Mouse (Mus musculus) forebrain, embryonic 15.5 days (tissue): ENCODE results near the gene H1fnt. TPM values are rescaled to one million over a fixed set of nuclear protein-coding genes. Genes with fewer than 3 reads are reported as not detected.

Experiments used
- ATAC-seq: fragments of 200-750 bp; cut with Nextera tagmentation; replicated peaks from 2 replicates; pipeline ENCODE4 v1.8.0; 2017; ENCODE audit warnings: mild to moderate bottlenecking, moderate TSS enrichment, moderate library complexity
- H3K27ac ChIP-seq: fragments of 300-500 bp; sonication (generic); replicated peaks from 2 replicates; pipeline ENCODE4 v1.5.1; 2015; ENCODE audit warnings: mild to moderate bottlenecking, inconsistent platforms
- H3K27me3 ChIP-seq: fragments of 300-500 bp; sonication (generic); 2 replicates; pipeline ENCODE4 v1.6.1; 2015; ENCODE audit warnings: inconsistent platforms
- H3K36me3 ChIP-seq: fragments of 300-500 bp; sonication (generic); 2 replicates; pipeline ENCODE4 v1.6.1; 2015; ENCODE audit warnings: mild to moderate bottlenecking, inconsistent platforms
- H3K4me1 ChIP-seq: fragments of 300-500 bp; sonication (generic); 2 replicates; pipeline ENCODE4 v1.6.1; 2015; ENCODE audit warnings: inconsistent platforms
- H3K4me2 ChIP-seq: fragments of 300-500 bp; sonication (generic); replicated peaks from 2 replicates; pipeline ENCODE4 v1.6.1; 2015; ENCODE audit warnings: mild to moderate bottlenecking, inconsistent platforms
- H3K4me3 ChIP-seq: fragments of 300-500 bp; sonication (generic); 2 replicates; pipeline ENCODE4 v1.5.1; 2015; ENCODE audit warnings: mild to moderate bottlenecking, inconsistent platforms
- H3K9ac ChIP-seq: fragments of 300-500 bp; sonication (generic); replicated peaks from 2 replicates; pipeline ENCODE4 v1.6.1; 2015; ENCODE audit warnings: mild to moderate bottlenecking, inconsistent platforms
- H3K9me3 ChIP-seq: fragments of 300-500 bp; sonication (generic); 2 replicates; pipeline ENCODE4 v1.6.1; 2016; ENCODE audit warnings: inconsistent platforms
- WGBS: fragments of 180-500 bp; shearing (Covaris S2); methylation state at CpG from one replicate; pipeline ENCODE4 v1.1.7; 2015; ENCODE audit warnings: mixed read lengths; 5-methylcytosine and 5-hydroxymethylcytosine counted together
- polyA plus RNA-seq: library from polyadenylated mRNA; unstranded; fragments of >200 nt; fragmentation: Nextera tagmentation; extraction: Ambion mirVana; gene quantifications from 2 replicates; pipeline ENCODE4 v1.2.1, GENCODE M21; 2015

Gene H1fnt
- polyA plus RNA-seq, 1 experiment from 2014 or later: not detected

DNA sequence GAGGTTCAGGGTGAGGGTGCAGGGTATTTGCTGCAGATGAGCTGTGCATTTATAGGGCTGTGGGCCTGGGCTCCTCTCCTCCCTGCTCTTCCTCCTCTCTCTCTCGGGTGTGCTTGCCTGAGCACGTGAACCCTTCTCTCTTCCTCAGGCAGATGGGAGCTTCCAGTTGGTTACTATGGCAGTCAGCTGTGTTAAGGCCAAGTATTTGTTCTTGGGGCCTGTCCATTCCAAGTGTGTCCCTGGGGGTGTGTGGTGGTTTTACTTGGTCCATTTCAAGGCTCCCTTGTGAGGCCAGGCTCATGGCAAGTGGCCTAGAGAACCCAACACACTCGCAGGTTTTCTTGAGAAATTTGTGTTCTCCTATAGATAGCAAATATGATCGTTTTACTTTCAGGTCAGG lies 36.2 kb downstream of the H1fnt start, which contains the start of the genes Gm44579 and Olfr287:
Gm44579 (minus strand) TSS at position 101 of the 400 bp plus-strand sequence.
Olfr287 (minus strand) TSS at position 180 of the 400 bp plus-strand sequence.
- Histone ChIP-seq H3K9me3 (no peaks in the 10 kb centered on the region), H3K4me3 (no peak within 1 kb of the TSS), H3K27me3 (no peaks in the 10 kb centered on the region), H3K36me3 (no peaks in the 10 kb centered on the region), H3K27ac (no peak within 1 kb of the TSS), H3K4me1 (no peaks in the 10 kb centered on the region), H3K4me2 (no peak within 1 kb of the TSS), H3K9ac (no peak within 1 kb of the TSS)
- ATAC-seq: no peak
- whole genome bisulfite sequencing: 70% methylated on average over 4 of the region's 4 CpGs

- Histone ChIP-seq H3K4me2 (no peak overlapping the region), H3K9me3 (no peaks in the 10 kb centered on the region), H3K9ac (no peak overlapping the region), H3K4me1 (no peaks in the 10 kb centered on the region), H3K36me3 (no peaks in the 10 kb centered on the region), H3K27me3 (no peaks in the 10 kb centered on the region), H3K27ac (no peak overlapping the region), H3K4me3 (no peak overlapping the region)
- WGBS: 75% methylated on average over 5 of the region's 5 CpGs
- no peak for ATAC-seq
Observed at GRCm38 (mm10) chr15:98214130-98214529, 43.0 kb downstream of the H1fnt start.

DNA sequence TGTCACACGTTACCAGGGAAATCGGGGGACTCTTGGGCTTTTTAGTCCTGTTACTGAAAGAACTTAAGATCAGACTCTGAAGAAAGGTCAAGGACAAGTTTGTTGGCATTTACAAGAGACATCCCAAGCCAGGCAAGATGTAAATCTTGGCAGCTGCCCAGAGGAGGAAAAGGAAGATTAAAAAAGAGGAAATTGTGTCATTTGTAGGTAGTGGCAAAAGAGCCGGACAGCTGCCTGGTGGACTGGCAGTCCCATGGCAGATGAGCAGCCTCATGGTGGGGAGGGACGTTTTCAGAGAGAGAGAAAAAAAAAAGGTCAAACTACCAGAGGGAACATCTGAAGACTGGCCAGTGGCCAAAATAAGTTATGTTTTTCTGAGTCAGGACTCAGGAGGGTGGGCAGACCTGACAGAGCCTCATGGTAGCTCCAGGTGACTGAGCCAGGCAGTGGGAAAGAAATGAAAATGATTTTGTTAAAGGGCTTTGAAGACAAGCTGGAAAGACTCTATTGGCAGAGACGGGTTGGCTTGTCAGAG lies 43.7 kb downstream of the H1fnt start:
- ATAC-seq: no peak
- H3K36me3 ChIP-seq: no peaks in the 10 kb centered on the region
- no peaks in the 10 kb centered on the region for H3K27me3 ChIP-seq
- H3K4me3 ChIP-seq: no peak overlapping the region
- H3K4me1 ChIP-seq: no peaks in the 10 kb centered on the region
- H3K27ac ChIP-seq: no peak overlapping the region
- H3K9ac ChIP-seq: no peak overlapping the region
- WGBS: 87% methylated on average over 5 of the region's 5 CpGs
- no peak overlapping the region for H3K4me2 ChIP-seq
- H3K9me3 ChIP-seq: no peaks in the 10 kb centered on the region

GRCm38 (mm10) chr15:98209676-98210075 lies 47.4 kb downstream of the H1fnt start:
- no peaks in the 10 kb centered on the region for H3K27me3 ChIP-seq
- no peaks in the 10 kb centered on the region for H3K36me3 ChIP-seq
- ATAC-seq: no peak
- no peak overlapping the region for H3K4me3 ChIP-seq
- H3K9ac ChIP-seq: no peak overlapping the region
- WGBS: 91% methylated on average over 7 of the region's 7 CpGs
- no peaks in the 10 kb centered on the region for H3K9me3 ChIP-seq
- no peaks in the 10 kb centered on the region for H3K4me1 ChIP-seq
- H3K4me2 ChIP-seq: no peak overlapping the region
- H3K27ac ChIP-seq: no peak overlapping the region

Other genes starting within 250 kb of the H1fnt start
- 84.2 and 84.4 TPM in 2 replicates for gene Pfkm, start 164.7 kb downstream of the H1fnt start, polyA plus RNA-seq
- gene Senp1, start 163.5 kb downstream of the H1fnt start, polyA plus RNA-seq: 25.4 and 26.2 TPM in 2 replicates
- gene Asb8, start 91.7 kb downstream of the H1fnt start, polyA plus RNA-seq: 45.0 and 45.1 TPM in 2 replicates
- gene Ccdc184, start 90.1 kb downstream of the H1fnt start, polyA plus RNA-seq: 31.2 and 39.1 TPM in 2 replicates
- not detected in 2 replicates for gene Olfr288, start 61.8 kb downstream of the H1fnt start, polyA plus RNA-seq
- gene Gm44579, start 36.3 kb downstream of the H1fnt start, polyA plus RNA-seq: not detected in 2 replicates
- gene Olfr287, start 36.2 kb downstream of the H1fnt start, polyA plus RNA-seq: not detected in 2 replicates
- not detected in 2 replicates for gene Olfr286, start 22.8 kb downstream of the H1fnt start, polyA plus RNA-seq
- gene Zfp641, start 38.9 kb upstream of the H1fnt start, polyA plus RNA-seq: 3.3 and 4.2 TPM in 2 replicates
- not detected in 2 replicates for gene Olfr285, start 60.1 kb upstream of the H1fnt start, polyA plus RNA-seq
- gene Olfr284, start 83.7 kb upstream of the H1fnt start, polyA plus RNA-seq: not detected in 2 replicates
- gene Olfr283, start 123.7 kb upstream of the H1fnt start, polyA plus RNA-seq: not detected in 2 replicates
- not detected in 2 replicates for gene Olfr282, start 173.9 kb upstream of the H1fnt start, polyA plus RNA-seq
- not detected in 2 replicates for gene Olfr281, start 195.3 kb upstream of the H1fnt start, polyA plus RNA-seq
- not detected in 2 replicates for gene OR5BS1P, start 212.6 kb upstream of the H1fnt start, polyA plus RNA-seq
- not detected in 2 replicates for gene Lalba, start 225.4 kb upstream of the H1fnt start, polyA plus RNA-seq
- gene Olfr279, start 235.1 kb upstream of the H1fnt start, polyA plus RNA-seq: not detected in 2 replicates